Mouse (Mus musculus) neural tube, embryonic 13.5 days (tissue): ENCODE measurements around the gene Ifna16. TPM values are rescaled to one million over a fixed set of nuclear protein-coding genes. Genes with fewer than 3 reads are reported as not detected.

ENCODE experiments used
- ATAC-seq: fragments of 200-750 bp; cut with Nextera tagmentation; 2 replicates; pipeline ENCODE4 v1.8.0; 2017; ENCODE audit warnings: low read depth, mild to moderate bottlenecking, moderate TSS enrichment, moderate library complexity
- H3K27ac ChIP-seq: fragments of 300-500 bp; sonication (generic); replicated peaks from 2 replicates; pipeline ENCODE4 v1.5.1; 2015; ENCODE audit warnings: moderate library complexity, mild to moderate bottlenecking, inconsistent platforms
- H3K27me3 ChIP-seq: fragments of 300-500 bp; sonication (generic); 2 replicates; pipeline ENCODE4 v1.6.1; 2015; ENCODE audit warnings: mild to moderate bottlenecking, inconsistent platforms
- H3K36me3 ChIP-seq: fragments of 300-500 bp; sonication (generic); 2 replicates; pipeline ENCODE4 v1.6.1; 2015; ENCODE audit warnings: mild to moderate bottlenecking, inconsistent platforms
- H3K4me1 ChIP-seq: fragments of 300-500 bp; sonication (generic); replicated peaks from 2 replicates; pipeline ENCODE4 v1.6.1; 2015; ENCODE audit warnings: inconsistent platforms
- H3K4me2 ChIP-seq: fragments of 300-500 bp; sonication (generic); 2 replicates; pipeline ENCODE4 v1.6.1; 2015; ENCODE audit warnings: inconsistent platforms, mild to moderate bottlenecking, moderate library complexity
- H3K4me3 ChIP-seq: fragments of 300-500 bp; sonication (generic); 2 replicates; pipeline ENCODE4 v1.5.1; 2015; ENCODE audit warnings: mild to moderate bottlenecking, inconsistent platforms
- H3K9ac ChIP-seq: fragments of 300-500 bp; sonication (generic); 2 replicates; pipeline ENCODE4 v1.6.1; 2015; ENCODE audit warnings: moderate library complexity, mild to moderate bottlenecking, inconsistent platforms
- H3K9me3 ChIP-seq: fragments of 300-500 bp; sonication (generic); 2 replicates; pipeline ENCODE4 v1.6.1; 2016; ENCODE audit warnings: inconsistent platforms
- WGBS: fragments of 180-500 bp; shearing (Covaris S2); methylation state at CpG from one replicate; pipeline ENCODE4 v1.1.7; 2015; 5-methylcytosine and 5-hydroxymethylcytosine counted together
- polyA plus RNA-seq: library from polyadenylated mRNA; unstranded; fragments of >200 nt; fragmentation: Nextera tagmentation; extraction: Ambion mirVana; gene quantifications from 2 replicates; pipeline ENCODE4 v1.2.1, GENCODE M21; 2015

The Ifna16 gene
- polyA plus RNA-seq, 1 experiment from 2014 or later = not detected

DNA sequence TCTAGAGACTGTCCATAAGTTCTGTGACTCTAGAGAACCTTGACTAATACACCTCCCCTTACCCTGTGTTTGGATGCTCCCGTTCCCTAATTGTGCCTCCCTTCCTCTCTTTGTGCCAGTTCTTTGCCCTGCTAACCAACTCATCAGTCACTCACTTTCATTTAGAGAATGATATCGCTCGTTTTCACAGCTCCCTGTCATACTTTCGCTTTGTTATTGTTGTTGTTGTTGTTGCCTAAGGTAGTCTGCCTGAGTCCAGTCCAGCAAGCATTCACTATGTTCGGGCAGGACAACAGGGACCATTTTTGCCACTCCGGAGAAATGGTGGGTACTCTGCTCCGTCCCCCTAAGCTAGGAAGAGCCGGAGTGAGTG, 36.0 kb downstream of the Ifna16 start:
- Histone ChIP-seq H3K27ac (no peak overlapping the region), H3K4me1 (no peaks in the 10 kb centered on the region), H3K9ac (peak overlapping the region; percentile 31; the same call in 1 of the 2 replicates), H3K4me2 (peak overlapping the region; percentile 46), H3K36me3 (no peaks in the 10 kb centered on the region), H3K9me3 (no peaks in the 10 kb centered on the region), H3K27me3 (no peaks in the 10 kb centered on the region), H3K4me3 (peak overlapping the region; percentile 26)
- ATAC-seq = no peak
- WGBS = 67% methylated on average over 8 of the region's 8 CpGs

DNA sequence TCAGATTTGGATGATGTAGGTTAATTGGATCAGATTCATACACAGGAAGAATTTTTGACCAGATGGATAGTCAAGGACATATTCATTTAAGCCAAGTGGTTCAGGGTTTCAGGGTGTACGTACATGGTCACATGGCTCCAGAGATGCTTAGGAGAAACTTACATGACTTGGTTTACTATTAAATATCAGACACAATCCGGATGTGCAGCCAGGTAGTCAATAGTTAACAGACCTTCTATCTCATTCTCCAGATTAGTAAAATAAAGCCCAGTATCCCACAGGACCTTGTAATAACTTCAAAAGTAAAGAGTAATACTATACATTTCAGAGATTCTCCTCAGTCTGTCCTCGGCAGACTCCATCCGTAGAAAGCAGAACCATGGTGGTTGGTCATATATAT, 42.4 kb downstream of the Ifna16 start, which contains the start of gene C87499:
TSS of gene C87499 (minus strand) at position 101 of the 400 bp plus-strand sequence.
- Histone ChIP-seq H3K4me1 (no peaks in the 10 kb centered on the region), H3K9ac (no peak within 1 kb of the TSS), H3K9me3 (no peaks in the 10 kb centered on the region), H3K4me3 (no peak within 1 kb of the TSS), H3K4me2 (no peak within 1 kb of the TSS), H3K27ac (no peak within 1 kb of the TSS), H3K27me3 (no peaks in the 10 kb centered on the region), H3K36me3 (no peaks in the 10 kb centered on the region)
- no peak for ATAC-seq
- 90% methylated on average over 4 of the region's 4 CpGs for WGBS

Other genes with a start within 250 kb of the Ifna16 start
- 4.3 and 5.2 TPM in 2 replicates for gene Hacd4, start 238.0 kb downstream of the Ifna16 start, polyA plus RNA-seq
- gene Ifnb1, start 154.2 kb downstream of the Ifna16 start, polyA plus RNA-seq = not detected in 2 replicates
- gene Ifna15, start 118.7 kb downstream of the Ifna16 start, polyA plus RNA-seq = not detected in 2 replicates
- gene Ifna14, start 105.1 kb downstream of the Ifna16 start, polyA plus RNA-seq = not detected in 2 replicates
- not detected in 2 replicates for gene Ifna9, start 84.5 kb downstream of the Ifna16 start, polyA plus RNA-seq
- gene Ifna12, start 73.5 kb downstream of the Ifna16 start, polyA plus RNA-seq = not detected in 2 replicates
- not detected in 2 replicates for gene C87499, start 42.5 kb downstream of the Ifna16 start, polyA plus RNA-seq
- not detected in 2 replicates for gene Ifna13, start 32.5 kb downstream of the Ifna16 start, polyA plus RNA-seq
- gene Ifna2, start 7.0 kb upstream of the Ifna16 start, polyA plus RNA-seq = not detected in 2 replicates
- gene Ifnab, start 14.4 kb upstream of the Ifna16 start, polyA plus RNA-seq = not detected in 2 replicates
- gene Gm26566, start 44.9 kb upstream of the Ifna16 start, polyA plus RNA-seq = 1.3 and 1.5 TPM in 2 replicates
- gene Klhl9, start 45.5 kb upstream of the Ifna16 start, polyA plus RNA-seq = 126 and 128 TPM in 2 replicates
- not detected in 2 replicates for gene Gm13271, start 77.9 kb upstream of the Ifna16 start, polyA plus RNA-seq
- not detected in 2 replicates for gene Gm13283, start 83.2 kb upstream of the Ifna16 start, polyA plus RNA-seq
- gene Gm13290, start 96.9 kb upstream of the Ifna16 start, polyA plus RNA-seq = not detected in 2 replicates
- gene Gm13289, start 100.0 kb upstream of the Ifna16 start, polyA plus RNA-seq = not detected in 2 replicates
- not detected in 2 replicates for gene Gm13272, start 102.9 kb upstream of the Ifna16 start, polyA plus RNA-seq
- not detected in 2 replicates for gene Ifnz, start 105.2 kb upstream of the Ifna16 start, polyA plus RNA-seq
- not detected in 2 replicates for gene Gm13276, start 108.8 kb upstream of the Ifna16 start, polyA plus RNA-seq
- gene Gm13277, start 111.7 kb upstream of the Ifna16 start, polyA plus RNA-seq = not detected in 2 replicates
- gene Gm13278, start 114.6 kb upstream of the Ifna16 start, polyA plus RNA-seq = not detected in 2 replicates
- gene Gm13275, start 117.6 kb upstream of the Ifna16 start, polyA plus RNA-seq = not detected in 2 replicates
- gene Gm13279, start 120.5 kb upstream of the Ifna16 start, polyA plus RNA-seq = not detected in 2 replicates
- gene Gm13285, start 122.7 kb upstream of the Ifna16 start, polyA plus RNA-seq = 0.32 TPM in 1 of 2 replicates, not detected in the other
- not detected in 2 replicates for gene Gm13287, start 126.3 kb upstream of the Ifna16 start, polyA plus RNA-seq
- not detected in 2 replicates for gene Gm13288, start 128.6 kb upstream of the Ifna16 start, polyA plus RNA-seq
- gene Ifna7, start 139.3 kb upstream of the Ifna16 start, polyA plus RNA-seq = not detected in 2 replicates
- gene Ifna11, start 143.0 kb upstream of the Ifna16 start, polyA plus RNA-seq = not detected in 2 replicates
- not detected in 2 replicates for gene Ifna6, start 150.5 kb upstream of the Ifna16 start, polyA plus RNA-seq
- gene Ifna5, start 158.6 kb upstream of the Ifna16 start, polyA plus RNA-seq = not detected in 2 replicates
- gene Ifna4, start 164.9 kb upstream of the Ifna16 start, polyA plus RNA-seq = not detected in 2 replicates
- not detected in 2 replicates for gene Ifna1, start 173.2 kb upstream of the Ifna16 start, polyA plus RNA-seq
- gene Ifne, start 203.3 kb upstream of the Ifna16 start, polyA plus RNA-seq = not detected in 2 replicates